Mouse (Mus musculus): ENCODE data around the gene Vip. TPM values are rescaled to one million over a fixed set of nuclear protein-coding genes. Genes with fewer than 3 reads are reported as not detected.

Vip gene
- not detected in 2 replicates for total RNA-seq (2012; rRNA removed)

DNA sequence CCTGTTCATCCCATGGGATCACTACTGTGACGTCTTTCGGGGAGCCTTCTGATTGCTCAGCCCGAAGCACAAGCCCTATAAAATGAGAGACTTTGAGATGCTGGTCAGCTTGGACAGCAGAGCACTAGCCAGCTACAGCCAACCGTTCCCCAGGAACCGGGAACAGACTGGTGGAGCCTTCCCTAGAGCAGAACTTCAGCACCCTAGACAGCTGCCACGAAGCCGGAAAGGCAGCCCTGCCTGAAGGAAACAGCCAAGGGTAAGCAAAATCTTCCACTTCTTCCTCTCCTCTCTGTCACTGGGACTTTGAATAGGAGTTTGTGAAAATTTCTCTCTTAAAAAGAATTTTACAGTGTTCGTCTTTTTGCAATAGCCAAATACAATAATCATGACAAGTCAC, at the start of gene Vip:
Gene Vip (plus strand): TSS at position 107 of the 400 bp plus-strand sequence.
- no peak within 1 kb of the TSS for H3K9ac ChIP-seq (ENCODE audit: insufficient read depth, low read depth, low read length, poor library complexity, severe bottlenecking)
- no peak within 1 kb of the TSS for H3K27ac ChIP-seq (ENCODE audit: insufficient read depth, low read depth, low read length, poor library complexity, severe bottlenecking)
- in situ Hi-C loops (cut with MboI; ENCODE audit: low sequenced_read_pairs in 2 of 2, unreplicated experiment in 2 of 2), result no loop called here
- H3K4me1 ChIP-seq (ENCODE audit: control insufficient read depth in 2 of 2, insufficient read depth in 2 of 2, low read length in 2 of 2, poor library complexity in 1 of 2), result no peaks in the 10 kb centered on the region
- peak; percentile 29 for DNase-seq (ENCODE audit: low read depth, low spot score)
- no peak within 1 kb of the TSS for H3K4me3 ChIP-seq (ENCODE audit: insufficient read depth in 1 of 2, low read depth in 1 of 2, low read length in 2 of 2, poor library complexity in 1 of 2, severe bottlenecking in 1 of 2)
- TF ChIP-seq HCFC1 (IDR thresholded peaks at IDR 0.05; ENCODE audit: borderline replicate concordance, insufficient read depth, low read length) (no peak), CHD2 (IDR thresholded peaks at IDR 0.05; ENCODE audit: low read depth, low read length) (no peak), ZC3H11A (IDR thresholded peaks at IDR 0.05; ENCODE audit: borderline replicate concordance, low read depth, low read length) (no peak), ZNF384 (IDR thresholded peaks at IDR 0.05; ENCODE audit: low read depth, low read length) (no peak), MAFK (IDR thresholded peaks at IDR 0.05; ENCODE audit: insufficient read depth, low read depth, low read length) (no peak)
- no peaks in the 10 kb centered on the region for H3K9me3 ChIP-seq (ENCODE audit: control insufficient read depth, insufficient read depth, low read depth, low read length)
- H3K36me3 ChIP-seq (ENCODE audit: control insufficient read depth, insufficient read depth, low read length, poor library complexity, severe bottlenecking), result no peaks in the 10 kb centered on the region

DNA sequence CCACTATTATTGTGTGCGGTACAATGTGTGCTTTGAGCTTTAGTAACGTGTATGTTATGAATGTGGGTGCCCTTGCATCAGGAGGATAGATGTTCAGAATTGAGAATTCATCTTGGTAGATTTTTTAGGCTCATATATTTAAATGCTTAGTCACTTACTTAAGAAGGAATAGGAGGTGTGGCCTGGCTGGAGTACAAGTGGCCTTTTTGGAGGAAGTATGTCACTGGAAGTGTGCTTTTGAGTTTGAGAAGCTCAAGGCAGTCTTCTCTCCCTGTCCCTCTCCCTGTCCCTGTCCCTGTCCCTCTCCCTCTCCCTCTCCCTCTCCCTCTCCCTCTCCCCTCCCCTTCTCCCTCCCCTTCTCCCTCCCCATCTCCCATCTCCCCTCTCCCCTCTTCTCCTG, 48.0 kb upstream of the Vip start:
- DNase-seq (ENCODE audit: low read depth, low spot score), result no peak
- TF ChIP-seq MAFK (IDR thresholded peaks at IDR 0.05; ENCODE audit: insufficient read depth, low read depth, low read length) (no peak), CHD2 (IDR thresholded peaks at IDR 0.05; ENCODE audit: low read depth, low read length) (no peak), HCFC1 (IDR thresholded peaks at IDR 0.05; ENCODE audit: borderline replicate concordance, insufficient read depth, low read length) (no peak)
- no peaks in the 10 kb centered on the region for H3K36me3 ChIP-seq (ENCODE audit: control insufficient read depth, insufficient read depth, low read length, poor library complexity, severe bottlenecking)
- H3K4me3 ChIP-seq (ENCODE audit: insufficient read depth in 1 of 2, low read depth in 1 of 2, low read length in 2 of 2, poor library complexity in 1 of 2, severe bottlenecking in 1 of 2), result no peak overlapping the region
- in situ Hi-C loops (cut with MboI; ENCODE audit: low sequenced_read_pairs in 2 of 2, unreplicated experiment in 2 of 2), result loop anchor here in 1 of 2 experiments (10.0 kb wide), 1 partner anchor 204 kb away; no protein-coding TSS in a partner anchor
- H3K27ac ChIP-seq (ENCODE audit: insufficient read depth, low read depth, low read length, poor library complexity, severe bottlenecking), result no peak overlapping the region
- no peak overlapping the region for H3K9ac ChIP-seq (ENCODE audit: insufficient read depth, low read depth, low read length, poor library complexity, severe bottlenecking)
- H3K4me1 ChIP-seq (ENCODE audit: control insufficient read depth in 2 of 2, insufficient read depth in 2 of 2, low read length in 2 of 2, poor library complexity in 1 of 2), result no peaks in the 10 kb centered on the region
- H3K9me3 ChIP-seq (ENCODE audit: control insufficient read depth, insufficient read depth, low read depth, low read length), result no peaks in the 10 kb centered on the region

DNA sequence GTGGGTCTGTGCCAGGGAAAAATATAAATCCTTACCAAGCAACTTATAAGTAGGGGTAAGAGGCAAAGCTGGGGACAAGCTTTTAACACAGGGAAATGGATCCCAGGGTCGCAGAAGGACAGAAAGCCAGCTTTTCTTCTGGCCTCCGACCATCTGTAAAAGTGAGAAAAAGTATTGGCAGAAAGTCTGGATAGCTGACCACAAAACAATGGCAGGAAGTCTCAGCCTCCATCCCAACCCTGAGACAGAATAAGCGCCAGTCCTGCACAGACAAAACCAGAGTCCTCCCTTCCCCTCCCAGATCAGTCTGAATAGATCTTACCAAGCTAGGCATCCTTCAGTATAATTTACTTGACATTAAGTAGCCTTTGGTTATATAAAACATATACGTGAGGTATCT, 47.0 kb upstream of the Vip start:
- H3K9ac ChIP-seq (ENCODE audit: insufficient read depth, low read depth, low read length, poor library complexity, severe bottlenecking), result no peak overlapping the region
- in situ Hi-C loops (cut with MboI; ENCODE audit: low sequenced_read_pairs in 2 of 2, unreplicated experiment in 2 of 2), result loop anchor here in 1 of 2 experiments (10.0 kb wide), 1 partner anchor 203 kb away; no protein-coding TSS in a partner anchor
- H3K27ac ChIP-seq (ENCODE audit: insufficient read depth, low read depth, low read length, poor library complexity, severe bottlenecking), result no peak overlapping the region
- no peak for TF ChIP-seq CHD2 (IDR thresholded peaks at IDR 0.05; ENCODE audit: low read depth, low read length)
- no peak for TF ChIP-seq HCFC1 (IDR thresholded peaks at IDR 0.05; ENCODE audit: borderline replicate concordance, insufficient read depth, low read length)
- TF ChIP-seq ZC3H11A (IDR thresholded peaks at IDR 0.05; ENCODE audit: borderline replicate concordance, low read depth, low read length), result no peak
- no peak for TF ChIP-seq ZNF384 (IDR thresholded peaks at IDR 0.05; ENCODE audit: low read depth, low read length)
- TF ChIP-seq MAFK (IDR thresholded peaks at IDR 0.05; ENCODE audit: insufficient read depth, low read depth, low read length), result no peak
- no peak overlapping the region for H3K4me3 ChIP-seq (ENCODE audit: insufficient read depth in 1 of 2, low read depth in 1 of 2, low read length in 2 of 2, poor library complexity in 1 of 2, severe bottlenecking in 1 of 2)
- no peak for DNase-seq (ENCODE audit: low read depth, low spot score)
- H3K36me3 ChIP-seq (ENCODE audit: control insufficient read depth, insufficient read depth, low read length, poor library complexity, severe bottlenecking), result no peaks in the 10 kb centered on the region
- H3K4me1 ChIP-seq (ENCODE audit: control insufficient read depth in 2 of 2, insufficient read depth in 2 of 2, low read length in 2 of 2, poor library complexity in 1 of 2), result no peaks in the 10 kb centered on the region
- H3K9me3 ChIP-seq (ENCODE audit: control insufficient read depth, insufficient read depth, low read depth, low read length), result no peaks in the 10 kb centered on the region

DNA sequence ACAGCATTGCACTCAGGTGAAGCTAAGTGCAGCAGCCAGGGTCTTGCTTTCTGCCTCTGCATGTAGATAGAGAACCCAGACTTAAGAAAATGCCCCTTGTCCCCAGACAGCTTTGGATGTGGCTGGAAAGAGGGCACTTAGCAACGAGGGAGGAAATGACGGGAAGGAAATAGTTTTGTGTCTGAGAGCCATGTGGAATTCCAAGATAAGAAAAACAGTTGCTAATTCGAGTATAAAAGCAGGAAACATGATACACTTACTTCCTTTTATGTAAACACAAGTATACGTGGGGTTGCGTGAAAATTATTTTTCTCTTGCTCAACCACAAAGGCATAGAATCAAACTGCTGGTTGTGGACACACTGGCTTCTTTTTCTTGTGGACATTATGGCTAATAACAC, 45.6 kb upstream of the Vip start, which contains the start of gene Myct1:
Gene Myct1 (plus strand): TSS at position 312 of the 400 bp plus-strand sequence.
- Histone ChIP-seq H3K4me3 (ENCODE audit: insufficient read depth in 1 of 2, low read depth in 1 of 2, low read length in 2 of 2, poor library complexity in 1 of 2, severe bottlenecking in 1 of 2) (no peak within 1 kb of the TSS), H3K9ac (ENCODE audit: insufficient read depth, low read depth, low read length, poor library complexity, severe bottlenecking) (no peak within 1 kb of the TSS), H3K4me1 (ENCODE audit: control insufficient read depth in 2 of 2, insufficient read depth in 2 of 2, low read length in 2 of 2, poor library complexity in 1 of 2) (no peaks in the 10 kb centered on the region), H3K9me3 (ENCODE audit: control insufficient read depth, insufficient read depth, low read depth, low read length) (no peaks in the 10 kb centered on the region), H3K27ac (ENCODE audit: insufficient read depth, low read depth, low read length, poor library complexity, severe bottlenecking) (no peak within 1 kb of the TSS), H3K36me3 (ENCODE audit: control insufficient read depth, insufficient read depth, low read length, poor library complexity, severe bottlenecking) (no peaks in the 10 kb centered on the region)
- DNase-seq (ENCODE audit: low read depth, low spot score), result no peak
- in situ Hi-C loops (cut with MboI; ENCODE audit: low sequenced_read_pairs in 2 of 2, unreplicated experiment in 2 of 2), result loop anchor here in 1 of 2 experiments (10.0 kb wide), 1 partner anchor 201 kb away; no protein-coding TSS in a partner anchor
- TF ChIP-seq MAFK (IDR thresholded peaks at IDR 0.05; ENCODE audit: insufficient read depth, low read depth, low read length), result no peak
- no peak for TF ChIP-seq CHD2 (IDR thresholded peaks at IDR 0.05; ENCODE audit: low read depth, low read length)
- no peak for TF ChIP-seq ZC3H11A (IDR thresholded peaks at IDR 0.05; ENCODE audit: borderline replicate concordance, low read depth, low read length)
- TF ChIP-seq HCFC1 (IDR thresholded peaks at IDR 0.05; ENCODE audit: borderline replicate concordance, insufficient read depth, low read length), result no peak
- no peak for TF ChIP-seq ZNF384 (IDR thresholded peaks at IDR 0.05; ENCODE audit: low read depth, low read length)

DNA sequence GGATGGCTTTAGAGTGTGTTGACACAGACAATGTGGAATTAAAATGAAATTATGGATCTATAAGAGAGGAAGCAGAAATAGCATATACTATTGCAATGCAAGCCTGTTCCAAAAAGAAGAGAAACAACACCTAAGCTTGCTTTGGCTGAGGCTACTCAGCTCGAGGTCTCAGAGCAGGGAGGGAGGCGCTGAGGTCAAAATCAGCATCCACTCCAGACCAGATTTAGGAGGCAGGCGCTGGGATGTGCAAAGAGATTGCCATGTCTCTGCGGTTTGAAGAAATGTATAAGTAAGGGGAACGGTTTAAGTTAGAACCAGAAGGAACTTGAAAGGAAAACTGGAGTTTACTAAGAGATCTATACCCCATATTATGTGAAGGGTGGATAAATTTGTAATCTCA, 44.6 kb upstream of the Vip start:
- DNase-seq (ENCODE audit: low read depth, low spot score), result no peak
- Histone ChIP-seq H3K9ac (ENCODE audit: insufficient read depth, low read depth, low read length, poor library complexity, severe bottlenecking) (no peak overlapping the region), H3K4me3 (ENCODE audit: insufficient read depth in 1 of 2, low read depth in 1 of 2, low read length in 2 of 2, poor library complexity in 1 of 2, severe bottlenecking in 1 of 2) (no peak overlapping the region), H3K27ac (ENCODE audit: insufficient read depth, low read depth, low read length, poor library complexity, severe bottlenecking) (no peak overlapping the region), H3K9me3 (ENCODE audit: control insufficient read depth, insufficient read depth, low read depth, low read length) (no peaks in the 10 kb centered on the region), H3K4me1 (ENCODE audit: control insufficient read depth in 2 of 2, insufficient read depth in 2 of 2, low read length in 2 of 2, poor library complexity in 1 of 2) (no peaks in the 10 kb centered on the region), H3K36me3 (ENCODE audit: control insufficient read depth, insufficient read depth, low read length, poor library complexity, severe bottlenecking) (no peaks in the 10 kb centered on the region)
- in situ Hi-C loops (cut with MboI; ENCODE audit: low sequenced_read_pairs in 2 of 2, unreplicated experiment in 2 of 2), result loop anchor here in 1 of 2 experiments (10.0 kb wide), 1 partner anchor 200 kb away; no protein-coding TSS in a partner anchor
- no peak for TF ChIP-seq HCFC1 (IDR thresholded peaks at IDR 0.05; ENCODE audit: borderline replicate concordance, insufficient read depth, low read length)
- TF ChIP-seq ZNF384 (IDR thresholded peaks at IDR 0.05; ENCODE audit: low read depth, low read length), result no peak
- no peak for TF ChIP-seq CHD2 (IDR thresholded peaks at IDR 0.05; ENCODE audit: low read depth, low read length)
- TF ChIP-seq MAFK (IDR thresholded peaks at IDR 0.05; ENCODE audit: insufficient read depth, low read depth, low read length), result no peak
- no peak for TF ChIP-seq ZC3H11A (IDR thresholded peaks at IDR 0.05; ENCODE audit: borderline replicate concordance, low read depth, low read length)

Measured in ES-E14 (cell line).